Mouse (Mus musculus) mouse trophoblast stem cell (cell line): ENCODE data around the gene Chchd10.
"Not testable (repeated sequence)": the region's sequence is repeated elsewhere in the genome, so short reads cannot be mapped to it uniquely, and the experiment has no call there.

ENCODE experiments used
- in situ Hi-C, 2 experiments: fragments of 300-500 bp; cut with MseI, MboI; formaldehyde crosslinking; loops; 2 replicates in 1 of 2; 3 replicates in 1 of 2; pipeline ENCODE4 v1.15.1; 2025

The Chchd10 gene

GRCm38 (mm10) chr10:75932891-75933290 lies at the start of gene Chchd10:
Chchd10 (plus strand) TSS chr10:75933130.
- in situ Hi-C loops: loop anchor here in 1 of 2 experiments (10.0 kb wide), 1 partner anchor 168 kb away; the partner anchor contains the start of gene Cabin1

GRCm38 (mm10) chr10:75883232-75883552 lies 49.7 kb upstream of the Chchd10 start:
- in situ Hi-C loops: loop anchor here in 1 of 2 experiments (5.0 kb wide), 1 partner anchor 69 kb away; the partner anchor contains the start of gene Gm5134

DNA sequence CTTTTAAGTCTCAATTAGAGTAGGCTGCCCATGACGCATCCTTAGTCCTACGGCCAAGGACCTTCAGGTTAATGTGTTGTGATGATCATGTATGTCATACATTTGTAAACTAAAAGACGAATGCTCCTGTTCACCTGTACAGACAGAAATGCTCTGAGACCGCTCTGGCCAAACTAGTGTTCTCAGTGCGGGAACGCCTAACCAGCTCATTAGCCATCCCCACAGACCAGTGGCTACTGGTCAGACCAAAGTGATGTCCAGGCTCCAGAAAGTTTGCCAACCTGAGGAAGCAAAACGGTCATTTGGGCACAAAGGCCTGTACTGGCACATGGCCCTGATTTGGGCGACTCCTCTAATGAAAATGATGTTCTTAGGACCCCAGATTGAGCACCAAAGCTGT lies 48.2 kb upstream of the Chchd10 start:
- in situ Hi-C loops: loop anchor here in 1 of 2 experiments (5.0 kb wide), 1 partner anchor 68 kb away; the partner anchor contains the start of gene Gm5134

GRCm38 (mm10) chr10:75887504-75887903 lies 45.4 kb upstream of the Chchd10 start:
- in situ Hi-C loops: not testable (repeated sequence)

DNA sequence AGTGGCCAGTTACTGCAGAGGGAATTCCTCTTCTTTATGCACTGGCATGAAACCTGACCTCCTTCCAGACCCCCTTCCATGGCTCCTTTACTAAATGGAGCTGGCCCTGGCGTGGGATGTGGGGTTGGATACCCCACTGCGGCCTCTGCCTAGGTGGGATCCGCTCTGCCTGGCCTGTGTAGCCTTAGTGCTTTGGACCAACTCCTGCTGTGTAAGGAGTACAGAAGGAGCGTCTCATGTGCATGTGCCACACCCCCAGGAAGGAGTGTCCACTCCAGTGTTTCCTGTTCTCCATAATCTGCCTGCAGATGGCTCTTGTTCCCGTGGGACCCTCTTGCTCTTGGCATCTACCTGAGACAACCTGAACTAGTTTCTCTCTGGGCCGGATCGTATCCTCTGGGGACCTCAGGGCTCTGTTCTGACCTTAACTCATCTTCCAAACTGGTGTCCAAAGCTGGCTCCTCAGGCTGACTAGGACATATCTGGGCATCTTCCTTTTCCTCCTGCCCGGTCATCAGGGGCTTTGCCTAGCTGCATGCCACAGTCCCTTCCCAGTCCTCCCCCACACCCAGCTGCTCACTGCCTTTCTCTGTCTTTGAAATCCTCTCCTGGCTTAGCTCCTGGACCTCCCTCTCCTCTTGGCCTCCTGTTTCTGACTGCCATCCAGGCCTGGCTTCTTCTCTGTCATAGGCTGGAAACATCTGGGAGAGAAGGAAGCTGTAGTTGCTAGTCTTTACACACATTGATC lies 43.4 kb upstream of the Chchd10 start:
- in situ Hi-C loops: no loop called here

DNA sequence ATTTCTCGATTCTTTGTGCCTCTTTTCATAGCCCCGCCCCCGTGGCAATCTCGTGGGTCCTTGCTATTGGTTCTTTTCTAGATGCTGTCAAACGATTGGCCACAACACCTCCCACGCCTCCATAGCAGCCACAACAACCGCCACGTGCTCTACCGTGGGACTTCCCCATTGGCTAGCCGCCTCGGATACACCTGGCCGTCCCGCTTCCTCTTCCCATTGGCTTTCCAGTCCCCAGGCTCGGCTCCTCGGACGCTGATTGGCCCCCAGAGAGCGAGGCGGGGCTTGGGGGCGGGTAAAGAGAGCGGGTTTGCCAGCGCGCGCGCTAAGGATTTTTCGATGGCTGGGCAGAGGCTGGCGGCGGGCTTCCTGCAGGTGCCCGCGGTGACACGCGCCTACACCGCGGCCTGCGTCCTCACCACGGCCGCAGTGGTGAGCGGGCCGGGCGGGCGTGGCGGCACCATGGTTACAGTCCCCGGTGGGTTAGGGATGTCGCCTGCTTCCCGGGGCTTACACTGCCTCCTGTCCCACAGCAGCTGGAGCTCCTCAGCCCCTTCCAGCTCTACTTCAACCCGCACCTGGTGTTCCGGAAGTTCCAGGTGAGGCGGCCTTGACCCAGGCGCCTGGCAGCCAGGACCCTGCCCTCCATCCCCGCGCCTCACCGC lies 39.7 kb upstream of the Chchd10 start, which contains the start of gene Derl3:
Derl3 (plus strand) TSS at position 325 of the 662 bp plus-strand sequence.
- in situ Hi-C loops: no loop called here

DNA sequence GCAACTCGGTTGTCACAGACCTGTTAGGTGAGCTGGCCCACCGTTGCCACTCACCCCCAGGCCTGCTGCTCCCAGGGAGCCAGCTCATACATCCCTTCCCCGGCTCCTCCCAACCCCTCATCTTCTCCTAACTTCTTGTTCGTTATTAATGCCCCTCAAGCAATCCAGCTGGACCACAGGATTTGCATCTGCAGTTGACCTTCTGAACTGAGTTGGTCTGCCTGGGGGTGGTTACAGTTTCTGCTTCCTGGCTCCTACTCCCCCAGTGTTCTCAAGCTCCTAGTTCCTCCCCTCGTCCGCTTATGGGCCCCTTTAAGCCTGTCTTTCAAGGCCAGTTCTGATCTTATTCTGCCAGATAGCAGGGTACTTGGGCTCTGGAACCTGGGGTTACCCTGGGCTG lies 38.3 kb upstream of the Chchd10 start:
- in situ Hi-C loops: no loop called here

GRCm38 (mm10) chr10:75895730-75896129 lies 37.2 kb upstream of the Chchd10 start:
- in situ Hi-C loops: no loop called here

GRCm38 (mm10) chr10:75896208-75896607 lies 36.7 kb upstream of the Chchd10 start:
- in situ Hi-C loops: no loop called here

DNA sequence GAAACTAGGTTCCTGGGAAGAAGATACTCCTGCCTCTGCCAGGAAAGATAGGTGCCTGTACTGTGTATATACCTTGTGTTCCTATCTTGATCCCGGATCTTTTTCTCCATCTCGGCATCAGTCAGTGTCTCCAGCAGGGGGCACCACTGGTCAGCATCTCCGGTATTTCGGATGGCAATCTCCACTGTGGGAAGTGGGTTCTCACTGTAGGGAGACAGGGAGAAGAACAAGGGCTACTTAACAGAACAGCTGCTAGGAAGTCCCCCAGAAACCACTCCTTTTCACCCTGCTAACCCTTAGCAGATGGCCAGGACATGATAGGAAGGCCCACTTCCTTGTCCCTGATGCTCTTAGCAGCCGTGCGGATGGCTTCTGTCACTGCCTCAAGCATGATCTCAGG lies 35.6 kb upstream of the Chchd10 start:
- in situ Hi-C loops: no loop called here

DNA sequence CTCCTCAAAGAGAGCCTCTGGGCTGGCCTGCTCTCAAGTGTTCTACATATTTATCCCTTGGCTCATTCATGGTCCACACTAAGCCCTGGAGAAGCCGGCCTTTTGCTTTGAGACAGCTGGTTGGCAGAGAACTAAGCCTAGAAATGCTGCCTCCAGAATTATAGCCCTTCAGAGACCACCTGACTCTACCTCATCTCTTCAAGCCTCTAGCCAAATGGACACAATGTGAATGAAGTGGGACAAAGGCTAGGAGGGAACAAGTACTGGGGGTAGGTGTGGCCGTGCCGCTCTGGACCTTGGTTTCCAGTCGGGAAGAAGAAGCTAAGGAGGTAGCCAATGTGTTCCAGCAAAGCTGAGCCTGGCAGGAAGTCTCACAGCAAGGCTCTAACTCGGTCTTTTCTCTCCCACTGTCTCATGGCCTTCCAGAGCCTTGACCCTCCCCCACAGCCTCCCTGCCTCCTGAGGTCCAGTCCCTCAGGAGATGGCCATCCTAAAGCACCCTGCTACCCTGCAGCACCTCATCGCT lies 34.8 kb upstream of the Chchd10 start:
- in situ Hi-C loops: no loop called here

DNA sequence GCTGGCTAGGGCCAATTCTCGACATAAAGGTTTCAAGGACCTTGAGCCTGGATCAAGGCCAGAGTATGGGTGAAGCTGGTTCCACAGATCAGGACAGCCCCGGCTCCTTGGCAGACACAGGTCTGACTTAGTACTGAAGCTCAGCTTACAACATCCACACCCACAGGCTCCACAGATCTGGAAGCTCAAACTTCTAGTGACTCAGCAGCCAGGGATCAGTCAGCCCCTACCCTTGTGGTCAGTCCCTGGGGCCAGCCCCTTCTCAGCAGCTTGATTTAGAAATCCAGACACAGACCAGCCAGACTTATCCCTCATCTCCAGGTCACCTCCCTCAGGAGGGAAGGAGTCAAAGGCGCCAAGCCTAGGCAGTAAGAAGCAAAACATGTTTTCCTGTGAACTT lies 34.1 kb upstream of the Chchd10 start:
- in situ Hi-C loops: no loop called here

DNA sequence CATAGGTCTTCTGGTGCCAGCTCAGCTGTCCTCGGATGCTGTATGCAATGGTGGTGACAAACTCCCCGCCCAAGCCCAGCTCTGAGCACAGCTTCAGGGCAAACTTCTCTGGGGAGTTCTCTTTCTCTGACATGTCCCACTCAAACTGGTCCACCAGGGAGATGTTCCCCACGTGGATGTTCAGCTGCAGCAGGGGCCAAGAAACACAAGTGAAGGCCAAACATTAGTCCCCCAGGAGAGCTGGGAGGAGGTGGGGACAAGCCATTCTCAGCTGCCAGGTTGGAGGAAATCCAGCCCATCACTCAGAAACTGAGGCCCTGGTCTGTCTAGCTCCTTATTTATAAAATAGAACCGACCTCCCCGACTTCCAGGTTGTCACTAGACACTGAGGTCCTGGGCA lies 28.5 kb upstream of the Chchd10 start:
- in situ Hi-C loops: no loop called here

- in situ Hi-C loops: no loop called here
Measured at GRCm38 (mm10) chr10:75906882-75907281, 26.0 kb upstream of the Chchd10 start.

DNA sequence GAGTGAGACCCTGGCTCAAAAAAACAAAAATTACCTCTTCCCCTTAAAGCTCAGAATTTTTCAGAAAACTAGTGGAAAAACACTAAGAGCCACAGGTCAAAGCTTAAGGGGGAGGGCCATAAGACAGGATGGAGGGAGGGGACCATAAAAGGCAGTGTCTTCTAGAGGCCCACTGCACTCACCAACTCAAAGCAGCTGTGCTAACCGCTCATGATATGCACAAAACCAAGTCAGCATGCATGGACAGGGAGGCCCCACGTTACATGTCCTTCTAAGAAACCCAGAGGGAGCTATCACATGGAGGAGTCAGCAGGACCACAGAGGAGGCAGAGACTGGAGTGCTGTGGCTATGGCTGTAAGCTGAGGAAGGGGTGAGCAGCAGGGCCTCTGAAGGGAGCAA lies 22.2 kb upstream of the Chchd10 start:
- in situ Hi-C loops: no loop called here

DNA sequence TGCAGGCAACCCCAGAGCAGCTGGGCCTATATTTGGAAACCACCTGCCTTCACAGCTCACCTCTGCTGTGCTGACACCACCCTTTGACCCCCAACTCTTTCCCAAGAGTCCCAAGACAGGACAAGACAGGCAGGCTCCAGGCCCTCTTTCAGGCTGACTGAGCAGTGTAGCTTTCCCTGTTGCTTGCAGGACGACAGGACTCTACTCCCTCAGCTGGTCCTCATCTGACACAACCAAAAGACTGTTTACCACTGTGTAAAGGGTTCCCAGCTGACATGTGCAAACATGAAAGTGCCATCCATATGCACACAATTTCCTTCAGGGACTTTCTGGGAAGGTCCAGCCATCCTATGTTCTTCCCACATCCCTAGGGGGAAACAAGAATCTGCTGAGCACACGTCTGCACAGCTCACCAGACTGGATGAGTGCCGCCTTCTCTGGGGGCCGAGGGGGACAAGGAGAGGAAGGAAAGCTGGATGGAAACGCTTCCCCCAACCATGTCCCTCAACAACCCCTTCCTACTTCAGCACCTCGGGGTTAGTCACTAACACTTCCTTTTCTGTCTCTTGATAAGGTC lies 19.8 kb upstream of the Chchd10 start:
- in situ Hi-C loops: no loop called here

DNA sequence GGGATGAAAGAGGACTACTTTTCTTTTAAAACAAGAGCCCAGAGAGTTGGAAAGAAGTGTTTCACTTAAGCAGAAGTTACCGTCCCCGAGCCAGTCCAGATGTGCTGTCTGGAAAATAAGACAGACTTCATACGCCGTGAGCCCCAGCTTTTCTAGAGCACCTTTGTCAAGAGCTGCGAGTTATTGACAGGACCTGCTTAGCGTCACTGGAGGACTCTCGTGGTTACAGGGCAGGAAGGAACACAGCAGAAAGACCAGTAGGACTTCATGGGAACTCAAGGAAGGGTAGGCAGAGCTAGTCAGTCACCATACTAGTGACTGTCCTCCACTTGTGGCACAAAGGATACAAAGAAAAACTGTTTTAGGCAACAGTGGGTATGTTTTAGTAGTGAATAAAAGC lies 17.4 kb upstream of the Chchd10 start:
- in situ Hi-C loops: no loop called here

- in situ Hi-C loops: no loop called here
Measured at GRCm38 (mm10) chr10:75916840-75917239, 16.1 kb upstream of the Chchd10 start.

DNA sequence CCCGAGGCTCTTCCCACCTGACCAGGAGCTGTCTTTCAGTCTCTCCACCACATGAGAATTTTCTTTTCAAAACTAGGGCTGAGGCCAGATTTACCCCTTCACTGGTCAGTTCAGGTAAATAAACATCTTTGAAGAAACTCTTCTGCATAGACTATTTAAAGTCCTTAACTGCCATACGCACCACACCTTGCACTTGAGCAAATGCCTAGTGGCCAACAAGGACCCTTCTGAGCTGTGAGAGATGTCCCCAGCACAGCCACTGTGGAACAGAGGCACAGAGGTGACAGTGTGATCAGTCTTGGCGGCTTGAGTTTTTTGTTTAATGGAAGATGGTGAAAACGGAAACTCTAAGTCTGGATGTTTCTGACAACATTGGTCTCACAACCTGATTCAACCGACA lies 13.9 kb upstream of the Chchd10 start:
- in situ Hi-C loops: no loop called here

DNA sequence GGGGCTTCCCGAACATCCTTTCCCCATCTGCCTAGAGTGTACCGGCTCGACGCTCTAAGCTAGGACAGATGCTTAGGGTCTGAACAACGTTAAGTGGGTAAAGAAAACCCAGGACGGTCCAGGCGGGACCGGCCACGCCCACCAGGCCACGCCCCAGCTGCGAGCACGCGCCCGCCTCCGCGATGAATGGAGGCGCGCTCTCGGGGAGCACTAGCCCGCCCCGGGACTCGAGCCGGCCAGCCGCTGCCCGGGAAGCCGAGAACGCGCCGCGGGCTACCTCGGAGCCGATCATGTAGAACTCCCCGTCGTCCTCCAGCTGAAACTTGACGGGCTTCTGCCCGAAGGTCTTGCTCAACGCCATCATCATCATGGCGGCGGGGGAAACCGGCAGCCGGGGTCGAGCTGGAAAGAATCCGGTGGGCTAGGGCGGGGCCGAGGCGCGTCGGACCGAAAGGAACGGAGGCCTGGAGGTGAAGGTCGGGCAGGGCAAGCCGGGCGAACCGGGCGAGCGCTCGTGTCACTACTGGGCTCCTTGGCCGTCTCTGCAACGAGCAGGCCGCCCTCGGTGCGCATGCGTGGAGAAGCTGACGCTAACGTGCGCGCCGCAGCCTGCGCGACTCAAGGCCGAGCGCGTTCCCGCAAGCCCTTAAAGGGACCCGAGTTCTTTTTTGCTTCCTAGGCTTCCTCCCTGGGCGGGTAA lies 11.8 kb upstream of the Chchd10 start, which contains the start of gene Smarcb1:
Smarcb1 (minus strand) TSS at position 592 of the 700 bp plus-strand sequence.
- in situ Hi-C loops: no loop called here

GRCm38 (mm10) chr10:75921726-75922560 lies 11.0 kb upstream of the Chchd10 start:
- in situ Hi-C loops: no loop called here
